Mouse (Mus musculus) adrenal gland (tissue): ENCODE measurements around the gene Zmynd10.

Source experiments
- intact Hi-C: fragments of 180-260 bp; cut with DNase I; formaldehyde crosslinking; loops from one replicate; pipeline ENCODE4 v1.15.1; 2025

Gene Zmynd10

GRCm38 (mm10) chr9:107578587-107578986 lies 31.5 kb downstream of the Zmynd10 start, which contains the start of gene Naa80:
Naa80 (plus strand) TSS chr9:107578887.
- intact Hi-C loops, result no loop called here

- intact Hi-C loops, result no loop called here
Measured at GRCm38 (mm10) chr9:107579023-107579900, 32.2 kb downstream of the Zmynd10 start.

GRCm38 (mm10) chr9:107580501-107581317 lies 33.6 kb downstream of the Zmynd10 start, which contains the start of gene Hyal3:
Hyal3 (plus strand) TSS chr9:107580818.
- intact Hi-C loops, result no loop called here

GRCm38 (mm10) chr9:107581584-107581983 lies 34.5 kb downstream of the Zmynd10 start:
- intact Hi-C loops, result no loop called here

DNA sequence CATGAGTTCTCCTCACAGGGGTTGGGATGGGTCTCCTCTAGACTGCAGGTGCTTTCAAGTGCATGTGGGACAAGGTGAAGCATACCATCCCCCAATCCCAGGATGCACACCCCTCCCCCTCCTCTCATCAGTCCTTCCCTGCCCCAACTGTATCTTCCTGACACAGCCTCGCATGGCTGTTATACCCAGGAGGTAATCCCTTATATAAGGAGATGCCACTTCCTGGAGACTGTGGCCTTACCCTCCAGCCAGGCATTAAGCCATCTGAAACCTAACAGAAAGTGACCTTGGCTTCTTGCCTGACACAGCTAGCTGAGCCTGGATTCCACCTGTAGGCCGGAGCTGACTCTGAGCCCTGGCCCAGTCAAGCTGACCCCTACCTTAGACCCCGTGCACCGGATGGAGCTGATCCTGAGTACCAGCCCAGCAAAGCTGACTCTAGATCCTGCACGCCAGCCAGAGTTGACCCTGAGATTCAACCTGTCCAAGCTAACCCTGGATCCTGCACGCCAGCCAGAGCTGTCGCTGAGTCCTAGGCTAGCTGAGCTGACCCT lies 35.5 kb downstream of the Zmynd10 start:
- intact Hi-C loops, result no loop called here

DNA sequence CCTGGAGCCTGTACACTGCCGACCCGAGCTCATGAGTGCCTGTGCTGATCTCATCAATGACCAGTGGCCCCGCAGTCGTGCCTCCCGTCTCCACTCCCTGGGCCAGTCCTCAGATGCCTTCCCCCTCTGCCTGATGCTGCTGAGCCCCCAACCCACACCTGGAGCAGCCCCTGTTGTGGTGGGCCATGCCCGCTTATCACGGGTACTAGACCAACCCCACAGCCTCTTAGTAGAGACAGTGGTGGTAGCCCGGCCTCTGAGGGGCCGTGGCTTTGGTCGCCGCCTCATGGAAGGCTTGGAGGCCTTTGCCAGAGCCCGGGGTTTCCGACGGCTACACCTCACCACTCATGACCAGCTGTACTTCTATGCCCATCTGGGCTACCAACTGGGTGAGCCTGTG lies 36.1 kb downstream of the Zmynd10 start:
- intact Hi-C loops, result no loop called here

DNA sequence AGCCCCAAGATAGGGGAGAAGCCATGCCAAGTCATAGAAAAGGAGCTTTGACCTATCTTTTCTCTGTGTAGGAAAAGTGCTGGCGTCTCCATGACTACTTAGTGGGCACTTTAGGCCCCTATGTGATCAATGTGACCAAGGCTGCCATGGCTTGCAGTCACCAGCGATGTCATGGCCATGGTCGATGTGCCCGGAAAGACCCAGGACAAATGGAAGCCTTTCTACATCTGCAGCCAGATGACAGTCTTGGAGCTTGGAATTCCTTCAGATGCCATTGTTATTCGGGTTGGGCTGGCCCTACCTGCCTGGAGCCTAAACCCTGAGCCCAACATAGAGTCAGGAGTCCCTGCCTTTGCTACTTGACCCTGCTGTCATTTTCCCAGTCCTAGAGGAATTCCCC lies 39.4 kb downstream of the Zmynd10 start:
- intact Hi-C loops, result no loop called here

GRCm38 (mm10) chr9:107586974-107587832 lies 40.1 kb downstream of the Zmynd10 start, which contains the start of gene Ifrd2:
Ifrd2 (plus strand) TSS chr9:107587642.
- intact Hi-C loops, result no loop called here

DNA sequence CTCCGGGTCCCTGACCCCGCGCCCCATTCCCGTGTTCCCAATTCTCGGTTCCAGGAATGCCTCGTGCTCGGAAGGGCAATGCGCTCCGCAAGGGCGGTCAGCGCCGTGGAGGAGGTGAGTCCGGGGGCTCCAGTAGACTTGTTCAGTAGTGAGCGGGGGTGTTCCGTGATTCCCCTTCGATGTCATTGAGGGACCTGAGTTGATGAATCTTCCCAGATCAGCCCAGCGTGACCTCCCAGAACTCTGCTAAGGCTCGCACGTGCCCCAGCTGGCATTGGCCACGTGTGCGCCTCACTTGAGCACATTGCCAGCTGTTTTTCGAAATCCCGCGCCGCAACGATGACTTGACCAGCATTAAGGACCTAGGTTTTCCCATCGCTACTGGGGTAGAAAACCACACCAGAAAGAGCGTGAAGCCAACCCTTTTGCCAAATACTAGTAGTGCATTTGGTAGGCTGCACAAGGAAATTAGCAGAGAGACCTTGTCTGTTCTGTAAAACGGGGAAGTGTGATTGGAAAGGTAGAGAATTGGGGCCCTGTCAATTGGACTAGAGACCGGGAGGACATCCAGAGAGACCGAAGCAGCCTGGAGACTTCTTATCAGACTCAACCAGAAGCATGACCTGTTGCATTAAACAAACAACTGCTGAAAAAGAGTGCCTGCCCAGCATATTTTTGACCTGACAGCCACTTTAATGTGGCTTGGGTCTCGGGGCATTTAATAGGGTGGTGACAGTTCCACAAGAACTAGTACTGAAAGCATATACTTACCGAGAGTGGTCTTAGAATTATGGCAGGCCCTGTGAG lies 40.9 kb downstream of the Zmynd10 start:
- intact Hi-C loops, result no loop called here

GRCm38 (mm10) chr9:107590058-107590772 lies 43.1 kb downstream of the Zmynd10 start:
- intact Hi-C loops, result no loop called here

DNA sequence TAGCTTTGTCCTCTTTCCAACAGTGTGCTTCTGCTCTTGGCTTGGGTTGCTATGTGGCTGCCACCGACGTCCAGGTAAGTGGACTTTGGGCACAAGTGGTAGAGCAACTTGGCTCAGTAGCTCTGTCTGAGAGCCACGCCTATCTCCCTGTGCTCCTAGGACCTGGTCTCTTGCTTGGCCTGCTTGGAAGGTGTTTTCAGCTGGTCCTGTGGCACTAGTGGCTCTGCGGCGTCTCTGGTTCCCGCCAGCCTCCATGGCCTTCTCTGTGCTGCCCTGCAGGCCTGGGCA lies 43.6 kb downstream of the Zmynd10 start:
- intact Hi-C loops, result no loop called here

GRCm38 (mm10) chr9:107593101-107593976 lies 46.2 kb downstream of the Zmynd10 start:
- intact Hi-C loops, result no loop called here

GRCm38 (mm10) chr9:107594281-107595062 lies 47.4 kb downstream of the Zmynd10 start:
- intact Hi-C loops, result no loop called here

GRCm38 (mm10) chr9:107596619-107597569 lies 49.8 kb downstream of the Zmynd10 start:
- intact Hi-C loops, result no loop called here

GRCm38 (mm10) chr9:107598385-107598784 lies 51.3 kb downstream of the Zmynd10 start:
- intact Hi-C loops, result no loop called here

GRCm38 (mm10) chr9:107599433-107599832 lies 52.3 kb downstream of the Zmynd10 start:
- intact Hi-C loops, result no loop called here

DNA sequence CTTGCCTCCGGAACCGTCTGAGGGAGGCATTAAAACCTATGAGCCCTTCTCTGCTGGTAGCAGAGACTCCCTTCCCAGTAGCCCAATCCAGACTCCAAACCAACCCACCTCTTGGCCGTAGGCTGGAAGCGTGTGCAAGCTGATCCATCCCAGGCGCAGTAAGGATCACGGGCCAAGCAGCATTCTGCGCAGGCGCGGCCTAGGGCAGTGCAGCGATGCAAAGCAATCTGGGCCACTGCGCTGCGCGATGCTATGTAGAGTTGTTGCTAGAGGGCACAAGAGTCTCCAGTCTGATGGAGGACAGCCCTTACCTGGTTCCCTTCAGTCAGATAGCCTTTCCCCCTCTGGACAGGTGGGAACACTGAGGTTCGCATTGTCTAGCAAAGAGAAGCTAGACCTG lies 52.7 kb downstream of the Zmynd10 start:
- intact Hi-C loops, result no loop called here
